In genomic region chr1:182882611-182883010, GRCm38 (mm10) we compare ENCODE assay signal across 22 mouse cellular contexts.
A peak's percentile ranks its signal among the peaks of the same experiment; 100 is the strongest.
DNase-seq lines count a peak whose midpoint lies in the region; ATAC-seq lines count a peak whose summit lies in the region.
"Had no signal": no experiment of that assay in that cellular context is flagged by ENCODE, and none has a peak within 500 bp of the region (broad histone marks: within the 10 kb centered on the region; RNA-seq: fewer than 3 reads in every experiment).

No protein-coding gene starts in this region.

- ATAC-seq in frontal cortex, adult (ENCODE audit: low TSS enrichment), result peak; percentile 50; the same call in 1 of the 2 replicates
- ATAC-seq: activated CD4-positive, CD25-positive, alpha-beta regulatory T cell, adult 4 months; CD4-positive, CD25-positive, alpha-beta regulatory T cell, adult 4 months; forebrain, embryonic 13.5 days; forebrain, embryonic 15.5 days; forebrain, postnatal 0 days; Patski had no signal

- no peak for DNase-seq in frontal cortex, postnatal 14 days (ENCODE audit: low spot score in 2 of 2)
- DNase-seq in Muller cell, postnatal 12 days (ENCODE audit: inconsistent ontology term), result peak; percentile 12
- DNase-seq in brain, adult 2 months (ENCODE audit: low read depth, low spot score), result peak; percentile 79
- no peak for DNase-seq in left cerebral cortex, postnatal 14 days (ENCODE audit: low spot score in 2 of 2)
- no peak for DNase-seq in spleen, adult 18-20 months
- DNase-seq: adrenal gland, adult 8-10 months; adrenal gland, postnatal 36 days; B cell, adult 2 months; cerebellum, adult 11 months; cerebellum, adult 18-20 months; cerebellum, adult 8-10 months; cerebellum, adult 9-11 months; cerebellum, postnatal 14 days; cerebellum, postnatal 36 days; embryo, embryonic 11 days; forebrain, postnatal 0 days had no signal

- intact Hi-C loops in left cerebral cortex, postnatal 14 days (cut with DNase I), result no loop called here

Comparison
In these comparisons a context has a peak if more than half of its experiments do, and no peak if none do; other contexts are left out.
1. DNase-seq: peak in Muller cell, postnatal 12 days (single experiment) and brain, adult 2 months (single experiment); none in frontal cortex, postnatal 14 days (0 of 2), left cerebral cortex, postnatal 14 days (0 of 2) and spleen, adult 18-20 months (0 of 2).